Mouse (Mus musculus): ENCODE results near the gene Igfbp6.

GRCm38 (mm10) chr15:102136129-102136758 lies 7.9 kb upstream of the Igfbp6 start, which contains the start of gene Spryd3:
- TF ChIP-seq CTCF (IDR thresholded peaks at IDR 0.05; ENCODE audit: low read depth, low read length) (no peak), GATA1 (IDR thresholded peaks at IDR 0.05; ENCODE audit: borderline replicate concordance, low read length) (no peak), POLR2AphosphoS5 (IDR thresholded peaks at IDR 0.05; ENCODE audit: insufficient replicate concordance, low read depth, low read length) (no peak), TAL1 (conservative IDR thresholded peaks at IDR 0.05; ENCODE audit: low read depth, low read length) (no peak), GATA2 (IDR thresholded peaks at IDR 0.05; ENCODE audit: borderline replicate concordance, low read depth, low read length) (no peak)

Measured in G1E (cell line).